Mouse (Mus musculus): ENCODE results near the gene Zfp804b.
"Not testable (repeated sequence)": the region's sequence is repeated elsewhere in the genome, so short reads cannot be mapped to it uniquely, and the experiment has no call there.

Zfp804b gene

GRCm38 (mm10) chr5:7344145-7345010 lies at the start of gene Zfp804b:
TSS of gene Zfp804b (minus strand) at chr5:7344756.
- DNase-seq = peak; percentile 50

DNA sequence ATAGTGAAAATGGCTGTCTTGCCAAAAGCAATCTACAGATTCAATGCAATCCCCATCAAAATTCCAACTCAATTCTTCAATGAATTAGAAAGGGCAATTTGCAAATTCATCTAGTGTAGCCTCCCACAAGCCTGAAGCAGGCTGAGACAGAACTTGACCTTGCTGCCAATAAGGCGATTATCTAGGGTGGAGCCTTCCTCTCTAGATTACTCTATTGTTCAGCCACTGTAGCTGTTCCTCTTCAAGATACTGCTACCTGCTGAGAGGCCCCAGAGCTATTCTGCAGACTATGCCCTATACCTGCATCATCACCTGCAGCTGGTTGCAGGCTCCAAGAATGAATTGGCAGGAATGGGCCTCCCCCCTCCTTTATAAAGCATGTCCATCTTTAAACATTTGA lies 20.1 kb upstream of the Zfp804b start:
- not testable (repeated sequence) for DNase-seq

- DNase-seq = no peak
Measured at GRCm38 (mm10) chr5:7345011-7345389, 444 bp upstream of the Zfp804b start.

GRCm38 (mm10) chr5:7325594-7325993 lies 19.0 kb downstream of the Zfp804b start:
- DNase-seq = no peak

DNA sequence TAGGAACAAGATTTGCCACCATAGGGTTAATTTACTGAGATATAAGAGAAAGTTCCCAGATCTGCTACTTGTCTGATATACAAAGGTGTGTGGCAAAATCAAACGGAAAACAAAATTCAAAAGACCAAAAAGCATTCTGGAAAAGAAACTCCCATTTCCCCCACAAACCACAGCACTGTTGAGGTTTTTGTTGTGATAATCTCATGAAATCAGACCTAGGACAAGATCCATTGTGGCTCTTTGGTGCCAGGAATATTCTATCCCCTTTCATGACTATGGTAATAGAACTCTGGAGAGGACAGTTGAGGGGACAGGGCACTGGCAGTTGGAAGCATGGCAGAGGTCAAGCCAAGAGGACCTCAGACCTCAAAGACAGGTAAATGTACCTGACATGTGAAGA lies 40.7 kb downstream of the Zfp804b start, which contains the start of gene Tex47:
TSS of gene Tex47 (plus strand) at position 301 of the 400 bp plus-strand sequence.
- no peak for DNase-seq

DNA sequence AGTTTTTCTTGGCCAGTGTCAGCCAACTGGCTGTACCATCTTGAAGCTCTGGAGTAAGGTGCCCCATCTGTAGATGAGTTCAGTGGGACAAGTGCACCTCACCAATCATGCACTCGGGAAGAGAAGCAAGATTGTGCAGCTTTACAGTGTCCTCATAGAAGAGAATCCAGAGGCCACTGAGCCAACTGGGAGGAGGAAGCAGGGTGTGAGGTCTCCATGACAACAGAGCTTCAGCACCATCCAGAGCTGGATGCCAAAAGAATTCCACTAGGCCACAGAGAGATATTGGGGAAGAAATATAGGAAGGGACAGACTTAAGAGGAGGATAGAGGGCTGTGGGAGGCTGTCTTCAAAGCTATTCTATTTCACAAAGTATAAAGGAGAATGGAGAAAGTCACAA lies 41.6 kb downstream of the Zfp804b start:
- DNase-seq = no peak

DNA sequence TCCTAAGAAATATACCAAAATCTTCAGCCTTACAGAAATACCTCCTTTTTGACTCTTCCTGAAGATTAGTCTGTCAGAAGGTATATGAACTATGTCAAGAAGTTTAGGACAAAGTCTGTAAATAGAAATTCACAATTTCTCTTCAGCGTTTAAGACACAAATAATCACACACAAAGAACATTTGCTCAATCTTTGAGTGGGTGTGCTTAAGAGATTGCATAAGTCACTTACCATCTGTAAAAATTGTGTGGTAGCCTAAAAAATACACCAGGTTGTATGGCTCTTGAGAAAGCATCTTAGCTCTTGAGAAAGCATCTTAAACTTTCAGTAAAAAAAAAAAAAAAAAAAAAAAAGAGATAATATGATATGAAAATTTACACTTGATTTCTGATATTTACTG lies 60.2 kb downstream of the Zfp804b start:
- no peak for DNase-seq

DNA sequence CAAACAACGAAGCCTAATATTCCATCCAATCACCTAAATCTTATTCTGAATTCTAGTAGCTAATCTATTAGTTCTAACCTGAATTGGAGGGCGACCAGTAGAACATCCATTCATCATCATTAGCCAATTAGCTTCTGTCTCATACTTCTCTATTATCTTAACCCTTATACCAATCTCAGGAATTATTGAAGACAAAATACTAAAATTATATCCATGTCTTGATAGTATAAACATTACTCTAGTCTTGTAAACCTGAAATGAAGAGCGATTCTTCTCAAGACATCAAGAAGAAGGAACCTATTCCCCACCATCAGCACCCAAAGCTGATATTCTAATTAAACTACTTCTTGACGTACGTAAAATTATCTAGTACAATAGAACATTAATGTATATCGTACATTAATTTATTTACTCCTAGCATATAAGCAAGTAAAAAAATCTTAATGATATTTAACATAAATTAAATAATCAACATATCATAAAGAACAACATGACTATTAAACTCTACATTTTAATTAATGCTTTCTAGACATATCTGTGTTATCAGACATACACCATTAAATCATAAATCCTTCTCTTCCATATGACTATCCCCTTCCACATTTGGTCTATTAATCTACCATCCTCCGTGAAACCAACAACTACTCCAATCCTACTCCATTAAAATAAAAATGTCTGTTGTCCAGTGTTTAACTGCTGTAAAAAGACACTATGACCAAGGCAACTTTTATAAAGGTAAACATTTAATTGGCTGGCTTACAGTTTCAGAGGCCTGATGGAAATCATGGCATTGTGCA lies 67.7 kb downstream of the Zfp804b start:
- DNase-seq = no peak

- no peak for DNase-seq
Measured at GRCm38 (mm10) chr5:7177589-7177988, 167.0 kb downstream of the Zfp804b start.

GRCm38 (mm10) chr5:7139658-7140057 lies 204.9 kb downstream of the Zfp804b start:
- DNase-seq = no peak

GRCm38 (mm10) chr5:7102387-7102786 lies 242.2 kb downstream of the Zfp804b start:
- no peak for DNase-seq

- no peak for DNase-seq
Measured at GRCm38 (mm10) chr5:7073936-7074631, 270.5 kb downstream of the Zfp804b start.

DNA sequence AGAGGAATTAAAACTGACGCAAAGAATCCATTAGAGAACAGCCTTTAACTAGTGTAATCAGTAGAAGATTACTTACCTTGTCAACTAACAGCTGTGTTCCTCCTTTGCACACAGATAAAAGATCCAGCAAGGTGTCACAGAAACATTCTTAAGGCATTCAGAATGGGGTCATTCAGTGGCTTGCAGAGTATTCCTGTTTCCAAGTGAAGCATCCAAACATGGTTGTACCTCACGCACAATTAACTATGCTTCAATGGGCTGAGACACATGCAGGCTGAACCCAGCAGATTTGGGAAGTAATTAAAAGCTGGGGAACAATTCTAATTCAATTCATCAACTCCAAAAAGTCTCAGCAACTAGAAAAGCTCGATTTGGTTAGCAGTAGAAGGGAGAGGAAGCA lies 337.1 kb downstream of the Zfp804b start:
- DNase-seq = no peak

GRCm38 (mm10) chr5:6983993-6984392 lies 360.6 kb downstream of the Zfp804b start:
- DNase-seq = no peak

- DNase-seq = no peak
Measured at GRCm38 (mm10) chr5:6934837-6935236, 409.7 kb downstream of the Zfp804b start.

DNA sequence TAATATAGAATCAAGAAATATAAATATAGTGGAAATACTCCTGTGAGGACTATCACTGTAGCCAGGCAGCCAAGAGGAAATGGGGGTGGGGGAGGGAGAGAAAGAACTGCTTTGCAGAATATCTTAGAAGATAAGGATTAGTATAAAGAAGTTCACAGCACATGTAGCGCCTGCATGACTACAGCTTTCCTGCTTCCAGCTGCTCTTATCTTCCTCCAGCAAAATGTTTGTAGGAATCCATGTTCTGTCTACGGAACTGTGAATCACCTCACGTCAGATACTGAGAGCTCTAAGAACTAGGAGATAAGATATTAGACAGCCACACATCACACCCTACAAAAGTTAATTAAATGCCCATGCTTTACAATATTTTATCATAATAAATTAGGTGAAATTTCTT lies 433.3 kb downstream of the Zfp804b start:
- no peak for DNase-seq

- no peak for DNase-seq
Measured at GRCm38 (mm10) chr5:6881396-6881795, 463.2 kb downstream of the Zfp804b start.

- no peak for DNase-seq
Measured at GRCm38 (mm10) chr5:6871566-6871965, 473.0 kb downstream of the Zfp804b start.

- DNase-seq = no peak
Measured at GRCm38 (mm10) chr5:6870970-6871369, 473.6 kb downstream of the Zfp804b start.

DNA sequence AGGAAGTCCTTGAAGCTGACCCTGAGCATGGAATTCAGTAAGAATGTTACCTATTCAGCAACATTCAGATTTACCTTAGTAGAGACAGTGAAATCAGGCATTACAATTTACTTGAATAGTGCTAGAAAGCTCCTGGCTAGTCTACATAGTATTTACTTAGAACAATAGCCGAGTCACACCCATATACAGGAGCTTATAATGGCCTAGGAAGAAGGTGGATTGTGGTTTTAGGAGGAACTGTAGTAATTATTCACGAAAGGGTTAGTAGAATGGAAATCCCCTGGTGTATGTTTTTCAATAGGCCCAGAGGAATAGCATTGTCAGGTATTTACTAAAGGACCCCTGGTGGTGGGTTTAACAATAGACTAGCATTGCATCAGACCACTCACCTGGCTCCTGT lies 549.2 kb downstream of the Zfp804b start:
- no peak for DNase-seq

DNA sequence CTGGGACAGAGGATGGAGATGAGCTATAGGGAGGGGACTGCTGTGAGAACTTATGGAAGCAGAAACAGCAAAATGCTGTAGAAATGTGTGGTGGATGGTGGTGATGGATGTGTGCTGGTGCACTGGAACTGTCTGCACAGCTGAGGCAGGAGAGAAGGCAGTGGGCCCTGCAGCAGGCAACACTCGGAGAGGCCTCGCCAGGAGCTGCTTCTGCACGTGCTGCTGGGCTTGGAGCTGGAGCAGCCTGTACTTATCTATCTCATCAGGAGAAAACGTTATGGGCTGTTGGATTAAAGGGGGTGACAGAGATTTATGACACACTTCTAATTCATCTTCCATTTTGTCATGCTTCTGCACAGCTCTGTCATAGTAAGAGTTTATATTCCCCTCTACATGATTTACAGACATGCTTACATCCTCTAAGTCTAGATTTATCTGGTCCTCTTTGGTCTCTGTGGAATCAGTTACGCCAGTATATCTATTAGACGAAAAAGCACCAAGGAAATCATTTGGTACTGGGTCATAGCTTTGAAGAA lies 575.1 kb downstream of the Zfp804b start:
- no peak for DNase-seq
